ENCODE assay signal across 12 mouse cellular contexts in genomic region chr2:84647051-84647568, GRCm38 (mm10). TPM values are rescaled to one million over a fixed set of nuclear protein-coding genes. Genes with fewer than 3 reads are reported as not detected.
DNase-seq lines count a peak whose midpoint lies in the region; ATAC-seq lines count a peak whose summit lies in the region.
"Had no signal": no experiment of that assay in that cellular context is flagged by ENCODE, and none has a peak within 500 bp of the region (broad histone marks: within the 10 kb centered on the region; RNA-seq: fewer than 3 reads in every experiment).

No protein-coding gene starts in this region.

- no peak overlapping the region for H3K9ac ChIP-seq in heart, embryonic 13.5 days
- no peak overlapping the region for H3K9ac ChIP-seq in midbrain, embryonic 13.5 days (replicated peaks)
- no peak overlapping the region for H3K9ac ChIP-seq in liver, embryonic 15.5 days
- H3K9ac ChIP-seq: embryonic facial prominence, embryonic 13.5 days had no signal

- DNase-seq in heart, postnatal 36 days: no peak
- no peak for DNase-seq in midbrain, embryonic 10.5 days (ENCODE audit: low spot score)
- DNase-seq in adrenal gland, adult 18-20 months (ENCODE audit: low spot score in 2 of 2): no peak
- no peak for DNase-seq in ovary, postnatal 36 days (ENCODE audit: low spot score)
- no peak for DNase-seq in cerebellum, postnatal 4 days (ENCODE audit: low spot score in 2 of 2)
- DNase-seq: layer of hippocampus, postnatal 36 days; thymus, adult 18-20 months had no signal

- no peak for ATAC-seq in heart, embryonic 13.5 days (ENCODE audit: extremely low read depth, insufficient number of reproducible peaks, low FRiP score, low TSS enrichment)
- no peak for ATAC-seq in midbrain, embryonic 13.5 days
- ATAC-seq in liver, embryonic 15.5 days (ENCODE audit: insufficient read depth): no peak

- H3K27ac ChIP-seq in heart, embryonic 13.5 days (replicated peaks): no peak overlapping the region
- H3K27ac ChIP-seq in midbrain, embryonic 13.5 days: 0 out of 2 replicates have a peak overlapping the region, but pooled peaks have one; percentile 30
- no peak overlapping the region for H3K27ac ChIP-seq in midbrain, embryonic 10.5 days (replicated peaks)
- 0 out of 2 replicates have a peak overlapping the region, but pooled peaks have one; percentile 19 for H3K27ac ChIP-seq in liver, embryonic 15.5 days (replicated peaks)
- H3K27ac ChIP-seq: embryonic facial prominence, embryonic 13.5 days had no signal

- H3K4me1 ChIP-seq in heart, embryonic 13.5 days: peaks cover 57% of the 10 kb centered on the region
- peaks cover 36% of the 10 kb centered on the region for H3K4me1 ChIP-seq in midbrain, embryonic 13.5 days (replicated peaks)
- peaks cover 19% of the 10 kb centered on the region for H3K4me1 ChIP-seq in midbrain, embryonic 10.5 days
- peaks cover 28% of the 10 kb centered on the region for H3K4me1 ChIP-seq in liver, embryonic 15.5 days (replicated peaks)

- no peaks in the 10 kb centered on the region for H3K9me3 ChIP-seq in heart, embryonic 13.5 days
- no peaks in the 10 kb centered on the region for H3K9me3 ChIP-seq in midbrain, embryonic 13.5 days
- H3K9me3 ChIP-seq in midbrain, embryonic 10.5 days (replicated peaks): no peaks in the 10 kb centered on the region
- no peaks in the 10 kb centered on the region for H3K9me3 ChIP-seq in liver, embryonic 15.5 days (replicated peaks)
- H3K9me3 ChIP-seq: embryonic facial prominence, embryonic 13.5 days had no signal

- H3K27me3 ChIP-seq in heart, embryonic 13.5 days (replicated peaks): no peaks in the 10 kb centered on the region
- H3K27me3 ChIP-seq in midbrain, embryonic 13.5 days: no peaks in the 10 kb centered on the region
- no peaks in the 10 kb centered on the region for H3K27me3 ChIP-seq in midbrain, embryonic 10.5 days (ENCODE audit: low read depth, poor library complexity, severe bottlenecking)
- H3K27me3 ChIP-seq in liver, embryonic 15.5 days: no peaks in the 10 kb centered on the region
- H3K27me3 ChIP-seq: embryonic facial prominence, embryonic 13.5 days had no signal

- 79% methylated on average over 6 of the region's 6 CpGs for WGBS in heart, embryonic 13.5 days
- WGBS in midbrain, embryonic 13.5 days: 95% methylated on average over 6 of the region's 6 CpGs
- 95% methylated on average over 6 of the region's 6 CpGs for WGBS in midbrain, embryonic 10.5 days
- WGBS in liver, embryonic 15.5 days (ENCODE audit: insufficient replicate concordance): 74% methylated on average over 6 of the region's 6 CpGs

- peaks cover 8% of the 10 kb centered on the region for H3K36me3 ChIP-seq in heart, embryonic 13.5 days
- 0 out of 2 replicates have a peak, but pooled peaks cover 2% of the 10 kb centered on the region for H3K36me3 ChIP-seq in midbrain, embryonic 13.5 days
- peaks cover 16% of the 10 kb centered on the region for H3K36me3 ChIP-seq in midbrain, embryonic 10.5 days
- H3K36me3 ChIP-seq in liver, embryonic 15.5 days (replicated peaks): no peaks in the 10 kb centered on the region
- H3K36me3 ChIP-seq: embryonic facial prominence, embryonic 13.5 days had no signal

- peak overlapping the region; percentile 80 for H3K4me2 ChIP-seq in heart, embryonic 13.5 days
- peak overlapping the region; percentile 83 for H3K4me2 ChIP-seq in midbrain, embryonic 13.5 days (replicated peaks)
- peak overlapping the region; percentile 23; the same call in 1 of the 2 replicates for H3K4me2 ChIP-seq in liver, embryonic 15.5 days

- intact Hi-C loops in heart, postnatal 36 days (cut with DNase I): no loop called here

- peak overlapping the region; percentile 80 for H3K4me3 ChIP-seq in heart, embryonic 13.5 days
- peak overlapping the region; percentile 57 for H3K4me3 ChIP-seq in midbrain, embryonic 13.5 days (replicated peaks)
- H3K4me3 ChIP-seq in midbrain, embryonic 10.5 days: no peak overlapping the region
- no peak overlapping the region for H3K4me3 ChIP-seq in liver, embryonic 15.5 days (replicated peaks)

RNA-seq across cellular contexts. Expression of gene Ctnnd1, which starts 3.5 kb away (rescaled TPM):
- polyA plus RNA-seq in heart, embryonic 13.5 days (2015; fragmentation: Nextera tagmentation; extraction: Ambion mirVana): 60.6 and 63.6 TPM in 2 replicates
- total RNA-seq in heart, postnatal 36 days (2021): 10 to 100 TPM; 63.0 to 69.4 TPM
- polyA plus RNA-seq in midbrain, embryonic 13.5 days (2015; fragmentation: Nextera tagmentation; extraction: Ambion mirVana): 30.4 and 38.0 TPM in 2 replicates
- polyA plus RNA-seq in midbrain, embryonic 10.5 days (2016; fragmentation: Nextera tagmentation; extraction: Ambion mirVana): 37.5 and 40.9 TPM in 2 replicates
- polyA plus RNA-seq in liver, embryonic 15.5 days (2015; fragmentation: Nextera tagmentation; extraction: Ambion mirVana): 12.4 and 13.1 TPM in 2 replicates
- total RNA-seq in adrenal gland, adult 18-20 months (2021): 100 to 1,000 TPM; 123 to 129 TPM

RNA-seq across cellular contexts. Expression of gene Btbd18, which starts 11.8 kb away (rescaled TPM):
- 0.10 and 0.12 TPM in 2 replicates for polyA plus RNA-seq in heart, embryonic 13.5 days (2015; fragmentation: Nextera tagmentation; extraction: Ambion mirVana)
- under 1 TPM in 1 of 2 experiments, not detected in 1; 0.08 TPM for total RNA-seq in heart, postnatal 36 days (2021)
- 0.35 and 0.42 TPM in 2 replicates for polyA plus RNA-seq in midbrain, embryonic 13.5 days (2015; fragmentation: Nextera tagmentation; extraction: Ambion mirVana)
- polyA plus RNA-seq in midbrain, embryonic 10.5 days (2016; fragmentation: Nextera tagmentation; extraction: Ambion mirVana): 0.22 and 0.47 TPM in 2 replicates
- polyA plus RNA-seq in liver, embryonic 15.5 days (2015; fragmentation: Nextera tagmentation; extraction: Ambion mirVana): 0.05 TPM in 2 replicates
- under 1 TPM in 1 of 2 experiments, not detected in 1; 0.10 TPM for total RNA-seq in adrenal gland, adult 18-20 months (2021)
- total RNA-seq: hematopoietic stem cell, adult 5-6 weeks; layer of hippocampus, postnatal 36 days had no signal

RNA-seq across cellular contexts. Expression of gene Selenoh, which starts 23.5 kb away (rescaled TPM):
- 272 and 285 TPM in 2 replicates for polyA plus RNA-seq in heart, embryonic 13.5 days (2015; fragmentation: Nextera tagmentation; extraction: Ambion mirVana)
- 10 to 100 TPM; 26.2 to 29.6 TPM for total RNA-seq in heart, postnatal 36 days (2021)
- polyA plus RNA-seq in midbrain, embryonic 13.5 days (2015; fragmentation: Nextera tagmentation; extraction: Ambion mirVana): 272 and 278 TPM in 2 replicates
- polyA plus RNA-seq in midbrain, embryonic 10.5 days (2016; fragmentation: Nextera tagmentation; extraction: Ambion mirVana): 505 and 545 TPM in 2 replicates
- 71.6 and 86.7 TPM in 2 replicates for polyA plus RNA-seq in liver, embryonic 15.5 days (2015; fragmentation: Nextera tagmentation; extraction: Ambion mirVana)
- 10 to 100 TPM; 21.9 to 28.8 TPM for total RNA-seq in adrenal gland, adult 18-20 months (2021)

RNA-seq across cellular contexts. Expression of gene Gm28635, which starts 30.7 kb away (rescaled TPM):
- polyA plus RNA-seq in heart, embryonic 13.5 days (2015; fragmentation: Nextera tagmentation; extraction: Ambion mirVana): not detected in 2 replicates
- 1 to 10 TPM; 3.3 to 8.3 TPM for total RNA-seq in heart, postnatal 36 days (2021)
- not detected in 2 replicates for polyA plus RNA-seq in midbrain, embryonic 13.5 days (2015; fragmentation: Nextera tagmentation; extraction: Ambion mirVana)
- polyA plus RNA-seq in midbrain, embryonic 10.5 days (2016; fragmentation: Nextera tagmentation; extraction: Ambion mirVana): not detected in 2 replicates
- not detected in 2 replicates for polyA plus RNA-seq in liver, embryonic 15.5 days (2015; fragmentation: Nextera tagmentation; extraction: Ambion mirVana)
- total RNA-seq in adrenal gland, adult 18-20 months (2021): not detected
- total RNA-seq: hematopoietic stem cell, adult 5-6 weeks had no signal
- polyA plus RNA-seq: embryonic facial prominence, embryonic 13.5 days had no signal

RNA-seq across cellular contexts. Expression of gene Med19, which starts 31.1 kb away (rescaled TPM):
- polyA plus RNA-seq in heart, embryonic 13.5 days (2015; fragmentation: Nextera tagmentation; extraction: Ambion mirVana): 26.1 and 26.6 TPM in 2 replicates
- total RNA-seq in heart, postnatal 36 days (2021): 10 to 100 TPM; 11.7 to 12.2 TPM
- polyA plus RNA-seq in midbrain, embryonic 13.5 days (2015; fragmentation: Nextera tagmentation; extraction: Ambion mirVana): 49.3 and 53.3 TPM in 2 replicates
- 46.8 and 48.4 TPM in 2 replicates for polyA plus RNA-seq in midbrain, embryonic 10.5 days (2016; fragmentation: Nextera tagmentation; extraction: Ambion mirVana)
- polyA plus RNA-seq in liver, embryonic 15.5 days (2015; fragmentation: Nextera tagmentation; extraction: Ambion mirVana): 18.7 and 21.1 TPM in 2 replicates
- 10 to 100 TPM; 22.7 to 25.9 TPM for total RNA-seq in adrenal gland, adult 18-20 months (2021)

Comparison
In these comparisons a context has a peak if more than half of its experiments do, and no peak if none do; other contexts are left out.
1. H3K27ac ChIP-seq: peak in midbrain, embryonic 13.5 days (single experiment) and liver, embryonic 15.5 days (single experiment); none in heart, embryonic 13.5 days (single experiment) and midbrain, embryonic 10.5 days (single experiment).
2. H3K4me3 ChIP-seq: peak in heart, embryonic 13.5 days (single experiment) and midbrain, embryonic 13.5 days (single experiment); none in midbrain, embryonic 10.5 days (single experiment) and liver, embryonic 15.5 days (single experiment).
3. H3K4me2 ChIP-seq: peak in every context shown above with its lines; median percentile 83 in midbrain, embryonic 13.5 days; 80 in heart, embryonic 13.5 days; 23 in liver, embryonic 15.5 days.